Mouse (Mus musculus) embryo, embryonic 11 days (tissue): Measurements from ENCODE around the gene Zcchc14.
A peak's percentile ranks its signal among the peaks of the same experiment; 100 is the strongest.
"Not testable (repeated sequence)": the region's sequence is repeated elsewhere in the genome, so short reads cannot be mapped to it uniquely, and the experiment has no call there.

Source experiments
- DNase-seq: peaks from one replicate; pipeline ENCODE4 v3.0.0-alpha.2; 2015

Gene Zcchc14

GRCm38 (mm10) chr8:121620801-121621516, 31.7 kb downstream of the Zcchc14 start:
- DNase-seq, result no peak

- DNase-seq, result peak; percentile 10
These were observed 33.2 kb downstream of the Zcchc14 start for GRCm38 (mm10) chr8:121619401-121619995.

DNA sequence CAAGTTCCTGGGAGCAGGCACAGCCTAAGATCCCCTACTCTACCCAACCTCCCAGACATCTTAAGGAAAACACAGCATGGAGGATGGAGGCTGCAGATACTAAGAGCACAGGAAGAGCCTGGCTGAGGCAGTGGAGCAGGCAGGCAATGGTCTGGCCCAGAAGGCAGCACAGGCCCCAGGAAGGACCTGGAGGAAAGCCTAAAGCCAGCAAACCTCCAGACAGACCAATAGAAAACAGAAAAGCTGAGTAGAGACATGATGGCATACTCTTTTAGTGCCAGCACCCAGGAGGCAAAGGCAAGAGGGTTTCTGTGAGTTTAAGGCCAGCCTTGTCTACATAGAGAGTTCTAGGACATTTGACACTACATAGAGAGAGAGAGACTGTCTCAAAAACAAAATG, 39.3 kb downstream of the Zcchc14 start:
- no peak for DNase-seq

DNA sequence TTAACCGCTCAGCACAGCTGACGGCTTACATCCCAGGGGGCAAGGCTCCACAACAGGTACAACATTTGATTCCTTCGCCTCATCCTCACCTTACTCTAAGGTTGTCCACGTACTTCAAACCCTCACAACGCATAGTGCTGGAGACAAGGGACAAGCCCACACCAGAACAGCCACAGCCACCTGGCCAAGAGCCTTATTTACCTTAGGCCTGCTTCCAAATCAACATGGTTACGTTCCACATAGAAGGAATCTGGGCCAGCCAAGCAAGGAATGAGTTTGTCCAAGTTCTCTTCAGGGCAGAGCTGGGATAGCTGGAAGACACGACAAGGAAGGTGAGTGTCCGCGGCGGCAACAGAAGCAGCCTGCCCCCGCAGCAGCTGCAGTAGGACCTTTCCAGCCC, 42.8 kb downstream of the Zcchc14 start:
- no peak for DNase-seq

- DNase-seq, result no peak
These were observed 43.5 kb downstream of the Zcchc14 start for GRCm38 (mm10) chr8:121609251-121609650.

GRCm38 (mm10) chr8:121607661-121608060, 45.0 kb downstream of the Zcchc14 start:
- peak; percentile 35 for DNase-seq

GRCm38 (mm10) chr8:121603801-121604200, 48.9 kb downstream of the Zcchc14 start:
- no peak for DNase-seq

GRCm38 (mm10) chr8:121602860-121603259, 49.8 kb downstream of the Zcchc14 start:
- DNase-seq, result peak; percentile 70

DNA sequence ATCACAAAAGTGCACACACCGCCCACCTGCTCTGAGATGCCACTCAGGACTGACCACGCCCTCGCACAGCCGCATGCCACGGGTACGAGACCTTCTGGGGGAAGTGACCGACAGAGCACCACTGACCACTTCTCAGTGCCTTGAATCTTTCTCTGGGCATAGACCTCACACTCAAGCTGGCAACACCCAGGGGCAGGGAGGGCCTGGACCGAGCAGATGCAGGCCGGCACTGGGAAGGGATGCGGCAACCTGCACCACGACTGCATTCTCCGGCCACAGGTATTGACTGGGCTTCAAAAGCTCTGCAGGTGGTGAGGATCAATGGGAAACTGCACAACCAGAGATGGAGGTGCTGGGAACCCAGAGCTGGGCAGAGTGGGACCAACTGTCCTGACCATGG, 50.3 kb downstream of the Zcchc14 start:
- DNase-seq, result no peak

DNA sequence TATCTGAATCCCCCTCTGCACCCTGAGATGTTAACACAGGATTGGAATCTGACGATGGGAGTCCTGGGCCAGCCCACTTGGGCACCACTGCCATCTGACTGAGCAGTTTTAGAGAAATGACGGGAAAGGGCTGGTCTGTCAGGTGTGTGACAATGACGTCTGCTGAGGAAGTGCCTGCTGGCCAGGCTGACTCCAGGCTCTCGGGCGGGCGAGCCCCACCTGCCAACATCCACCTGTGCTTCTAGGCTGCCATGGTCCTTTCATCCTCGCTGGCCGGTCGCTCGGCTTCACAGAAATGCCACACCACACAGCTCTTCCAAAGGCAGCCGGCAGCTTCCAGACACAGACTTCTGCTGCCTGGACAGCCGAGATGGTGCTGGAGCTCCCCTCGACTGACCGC, 52.9 kb downstream of the Zcchc14 start:
- no peak for DNase-seq

GRCm38 (mm10) chr8:121598892-121599291, 53.8 kb downstream of the Zcchc14 start:
- DNase-seq, result peak; percentile 80

- no peak for DNase-seq
These were observed 54.5 kb downstream of the Zcchc14 start for GRCm38 (mm10) chr8:121598190-121598589.

DNA sequence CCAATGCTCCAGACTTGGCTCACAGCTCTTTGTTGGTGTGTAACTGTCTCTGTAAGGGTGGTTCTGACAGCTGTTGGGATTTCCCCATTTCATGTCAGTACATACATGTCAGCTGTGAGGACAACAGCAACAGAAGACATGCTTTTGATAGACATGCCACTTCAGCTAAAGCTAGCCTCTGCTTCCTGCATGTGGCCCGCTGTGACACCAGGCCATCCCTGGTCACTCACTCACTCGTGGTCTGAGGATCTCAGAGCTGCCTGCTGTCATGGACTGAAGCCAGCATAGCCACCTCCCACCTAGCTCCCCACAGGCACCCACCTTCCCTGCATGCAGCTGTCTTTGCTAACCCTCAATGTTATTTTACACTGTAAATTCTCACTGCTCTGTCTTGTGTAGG, 55.2 kb downstream of the Zcchc14 start:
- DNase-seq, result not testable (repeated sequence)

- DNase-seq, result no peak
These were observed 58.7 kb downstream of the Zcchc14 start for GRCm38 (mm10) chr8:121593983-121594382.

- DNase-seq, result no peak
These were observed 59.4 kb downstream of the Zcchc14 start for GRCm38 (mm10) chr8:121593293-121593692.

- peak; percentile 71 for DNase-seq
These were observed 61.3 kb downstream of the Zcchc14 start for GRCm38 (mm10) chr8:121591178-121592066.

DNA sequence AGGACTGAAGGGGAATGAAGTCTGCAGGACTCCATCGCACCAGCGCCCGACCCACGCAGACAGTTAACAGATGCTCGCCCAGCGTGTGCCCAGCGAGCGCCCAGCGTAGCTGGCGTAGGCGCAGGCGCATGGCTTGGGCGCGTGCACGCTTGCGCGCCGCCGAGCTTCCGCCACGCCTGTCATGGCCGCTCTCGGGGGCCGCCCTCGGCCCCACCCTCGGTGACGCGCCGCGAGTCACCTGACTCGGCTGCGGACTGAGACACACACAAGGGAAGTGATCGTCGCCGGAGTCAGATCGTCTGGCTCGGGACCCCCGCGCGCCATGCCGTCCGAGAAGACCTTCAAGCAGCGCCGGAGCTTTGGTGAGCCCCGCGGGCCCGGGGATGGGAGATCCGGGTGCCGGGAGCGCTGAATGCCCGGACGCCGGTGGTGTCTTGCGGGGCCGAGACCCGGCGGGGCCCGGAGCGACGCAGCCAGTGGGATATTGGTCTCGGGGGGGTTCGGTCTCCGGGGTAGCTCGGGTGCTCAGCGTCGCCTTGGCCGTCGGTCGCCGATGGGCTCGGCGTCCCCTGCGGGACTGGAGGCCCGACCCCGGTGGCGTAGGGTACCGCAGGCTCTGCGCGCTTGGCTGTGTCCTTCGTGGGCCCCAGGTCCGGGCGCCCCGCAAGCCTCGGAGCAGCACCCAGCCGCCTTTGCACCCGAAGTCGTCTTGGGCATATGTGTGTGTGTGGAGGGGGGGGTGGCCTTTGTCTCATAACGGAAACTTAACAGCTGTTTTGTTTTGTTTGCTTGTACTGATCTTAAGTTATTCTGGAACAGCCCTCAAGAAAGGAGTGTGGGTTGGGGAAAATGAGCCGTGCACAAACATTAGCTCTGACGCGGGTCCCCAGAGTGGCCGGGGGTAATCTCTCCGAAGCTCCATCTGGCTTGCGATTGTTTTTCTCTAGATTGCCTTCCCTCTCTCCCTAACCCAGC, 62.2 kb downstream of the Zcchc14 start, which contains the start of gene Map1lc3b:
TSS of gene Map1lc3b (plus strand) at position 159 of the 975 bp plus-strand sequence.
- peak; percentile 97 for DNase-seq

DNA sequence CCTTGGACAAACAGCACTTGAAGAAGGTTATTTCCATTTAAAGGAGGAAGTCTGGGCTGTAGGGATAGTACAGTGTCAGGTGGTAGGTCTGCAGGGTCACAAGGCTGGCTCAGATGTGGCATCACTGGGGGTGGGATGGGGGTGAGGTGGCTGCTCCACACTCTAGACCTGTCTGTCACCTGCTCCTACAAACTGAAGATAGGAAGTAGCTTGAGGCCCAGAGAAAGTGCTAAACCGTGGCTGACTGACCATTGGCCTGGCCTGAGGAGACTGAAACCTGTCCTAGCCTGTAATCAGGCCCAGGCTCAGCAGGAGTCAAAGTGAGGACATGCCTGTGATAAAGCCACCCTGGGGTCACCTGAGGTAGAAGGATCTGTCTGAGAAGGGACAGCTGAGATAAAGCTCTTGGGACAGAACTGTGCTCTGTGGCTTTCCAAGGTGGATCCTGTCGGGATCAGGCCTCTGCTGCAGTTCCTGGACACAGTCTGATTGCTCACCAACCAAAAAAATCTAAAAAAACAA, 63.4 kb downstream of the Zcchc14 start:
- no peak for DNase-seq

GRCm38 (mm10) chr8:121588750-121589149, 64.0 kb downstream of the Zcchc14 start:
- DNase-seq, result no peak

DNA sequence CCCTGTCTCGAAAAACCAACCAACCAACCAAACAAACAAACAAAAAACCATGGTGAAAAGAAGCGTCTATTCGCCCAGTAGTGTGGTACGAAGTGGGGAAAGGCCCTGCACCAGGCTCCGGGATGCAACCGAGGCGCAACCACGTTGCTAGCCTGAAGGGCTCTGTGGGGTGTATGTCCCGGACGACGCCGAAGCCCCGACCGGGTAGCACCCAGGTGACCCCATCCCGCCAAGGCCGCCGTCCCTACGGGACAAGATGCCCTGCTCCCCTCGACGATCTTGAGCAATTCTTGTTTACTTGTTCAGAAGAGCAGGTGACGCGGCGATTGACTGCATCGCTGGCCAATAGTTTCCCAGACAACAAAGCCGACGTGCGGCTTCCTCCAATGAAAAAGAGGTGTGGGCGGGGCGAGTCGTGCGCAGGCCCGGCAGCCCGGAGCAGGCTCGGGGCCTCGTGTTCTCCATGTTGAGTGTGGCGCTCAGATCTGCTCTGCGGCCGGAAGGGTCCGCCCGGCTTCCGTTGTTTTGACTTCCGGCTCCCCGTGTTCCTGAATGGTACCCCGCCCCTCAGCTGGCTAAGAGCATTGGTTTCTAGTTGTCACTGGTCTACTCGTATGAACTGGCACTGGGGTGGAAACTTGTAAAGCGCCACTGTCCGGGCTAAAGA, 67.4 kb downstream of the Zcchc14 start:
- peak; percentile 99 for DNase-seq

GRCm38 (mm10) chr8:121584730-121585129, 68.0 kb downstream of the Zcchc14 start:
- no peak for DNase-seq
